Mouse (Mus musculus) pancreas, adult 10 weeks (tissue): ENCODE data around the gene Gm7298. TPM values are rescaled to one million over a fixed set of nuclear protein-coding genes. Genes with fewer than 3 reads are reported as not detected.

ENCODE experiments used
- polyA plus RNA-seq: library from polyadenylated mRNA; stranded (reverse); fragments of 350-450 nt; fragmentation: Illumina TruSeq; extraction: RNeasy Lipid Tissue Mini Kit (QIAGEN cat#74804); gene quantifications from one replicate; pipeline ENCODE4 v1.2.3, GENCODE M21; 2015; ENCODE audit warnings: low read depth, low replicate concordance; ENCODE audit not compliant: insufficient read depth

Gm7298 gene
- polyA plus RNA-seq: not detected

GRCm38 (mm10) chr6:121732632-121733031, at the start of gene Gm7298:
TSS of gene Gm7298 (plus strand) at chr6:121732932.

GRCm38 (mm10) chr6:121838271-121838670, 105.5 kb downstream of the Gm7298 start, which contains the start of gene Mug1:
TSS of gene Mug1 (plus strand) at chr6:121838541.

Other genes starting within 250 kb of the Gm7298 start
- not detected for gene A2m, start 97.6 kb upstream of the Gm7298 start, polyA plus RNA-seq
- not detected for gene Mug1, start 105.6 kb downstream of the Gm7298 start, polyA plus RNA-seq